Mouse (Mus musculus): ENCODE data around the gene Ncor2.

- no peak for TF ChIP-seq CTCF (conservative IDR thresholded peaks at IDR 0.05; ENCODE audit: low read length)
- TF ChIP-seq NANOG (IDR thresholded peaks at IDR 0.05; ENCODE audit: borderline replicate concordance, low read length): no peak
- no peak for TF ChIP-seq POU5F1 (IDR thresholded peaks at IDR 0.05; ENCODE audit: borderline replicate concordance, low read length)
Measured at GRCm38 (mm10) chr5:125159293-125159692, 19.7 kb downstream of the Ncor2 start.
